In the genomic region with DNA sequence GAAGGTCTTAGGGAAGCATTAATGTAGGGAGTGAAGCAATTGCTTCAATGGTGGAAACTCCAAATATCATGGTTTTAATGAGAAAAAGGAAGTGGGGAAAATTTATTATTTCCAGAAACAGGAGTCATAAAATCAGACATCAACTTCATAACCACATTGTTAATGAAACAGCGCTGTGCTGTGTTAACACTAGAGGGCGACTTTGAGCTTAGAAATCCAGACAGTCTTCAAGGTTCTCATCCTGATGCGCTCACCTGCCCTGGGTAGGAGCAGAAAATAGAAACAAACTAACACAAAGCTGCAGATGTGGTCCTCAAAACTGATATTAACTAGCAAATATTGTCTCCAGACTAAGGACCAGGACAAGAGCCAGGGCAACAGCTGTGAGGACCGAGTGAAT, we compare ENCODE assay signal across 10 mouse cellular contexts. TPM values are rescaled to one million over a fixed set of nuclear protein-coding genes. Genes with fewer than 3 reads are reported as not detected.
A peak's percentile ranks its signal among the peaks of the same experiment; 100 is the strongest.
DNase-seq lines count a peak whose midpoint lies in the region; ATAC-seq and TF ChIP-seq lines count a peak whose summit lies in the region.
"Had no signal": no experiment of that assay in that cellular context is flagged by ENCODE, and none has a peak within 500 bp of the region (broad histone marks: within the 10 kb centered on the region; RNA-seq: fewer than 3 reads in every experiment).

No protein-coding gene starts in this region.

- no peak overlapping the region for H3K27ac ChIP-seq in bone marrow, adult 2 months (ENCODE audit: control insufficient read depth, insufficient read depth, low read depth, low read length, poor library complexity)

- peaks cover 4% of the 10 kb centered on the region; the same call in 1 of the 2 replicates for H3K4me1 ChIP-seq in bone marrow, adult 2 months (ENCODE audit: control insufficient read depth, insufficient read depth, low read length)

- no peak for ATAC-seq in cerebellum, adult (ENCODE audit: insufficient number of reproducible peaks, low FRiP score, low TSS enrichment)
- peak; percentile 63 to 77; a peak in 3 of 4 replicates for ATAC-seq in hematopoietic stem cell, adult 5-6 weeks (replicated peaks in 1 of 2; ENCODE audit: insufficient read depth in 1 of 2, low FRiP score in 2 of 2, low TSS enrichment in 1 of 2, low read depth in 1 of 2, poor library complexity in 2 of 2, severe bottlenecking in 2 of 2)

- peak; percentile 10 for DNase-seq in cerebellum, adult 11 months
- peak; percentile 65 to 67 for DNase-seq in left cerebral cortex, postnatal 14 days (ENCODE audit: low spot score in 2 of 2)
- DNase-seq in left cerebral cortex, adult 8-10 months (ENCODE audit: low spot score in 2 of 2) = no peak
- peak; percentile 81 for DNase-seq in lung, postnatal 36 days
- no peak for DNase-seq in frontal cortex, postnatal 25 days (ENCODE audit: low spot score in 2 of 2)

- H3K4me3 ChIP-seq in bone marrow, adult 2 months (replicated peaks; ENCODE audit: control insufficient read depth, low read depth, low read length) = no peak overlapping the region

- 12% methylated on average over 4 of the region's 4 CpGs for WGBS in bone marrow, adult 2 months

- TF ChIP-seq POLR2A in bone marrow, adult 2 months (IDR thresholded peaks at IDR 0.05; ENCODE audit: borderline replicate concordance, control insufficient read depth, low read depth, low read length) = no peak

- intact Hi-C loops in left cerebral cortex, postnatal 14 days (cut with DNase I) = loop anchor here (2.0 to 5.0 kb wide), 3 partner anchors 63 to 162 kb away; no protein-coding TSS in a partner anchor

- peak; percentile 48 for TF ChIP-seq CTCF in bone marrow, adult 2 months (IDR thresholded peaks at IDR 0.05; ENCODE audit: control insufficient read depth, insufficient read depth, low read length)

RNA-seq across cellular contexts. Expression of gene H2-Ab1, which starts 7.6 kb away (rescaled TPM):
- total RNA-seq in left cerebral cortex, postnatal 14 days (2021) = 1 to 10 TPM; 1.1 to 2.1 TPM
- total RNA-seq in left cerebral cortex, adult 8-10 months (2022) = 10 to 100 TPM in 2 of 4 experiments, 1 to 10 TPM in 2; 2.4 to 30.3 (median 11.7) TPM
- polyA plus RNA-seq in bone marrow, adult 2 months (2011; ENCODE audit: insufficient read depth, insufficient read length, low replicate concordance, missing spikeins) = 73.7 and 175 TPM in 2 replicates
- total RNA-seq in hematopoietic stem cell, adult 5-6 weeks (2017) = 155 and 159 TPM in 2 replicates

RNA-seq across cellular contexts. Expression of gene H2-Ob, which starts 11.2 kb away (rescaled TPM):
- total RNA-seq in left cerebral cortex, postnatal 14 days (2021) = under 1 TPM in 1 of 2 experiments, not detected in 1; 0.15 TPM
- 1 to 10 TPM in 2 of 4 experiments, under 1 TPM in 2; 0.54 to 1.3 (median 0.90) TPM for total RNA-seq in left cerebral cortex, adult 8-10 months (2022)
- polyA plus RNA-seq in bone marrow, adult 2 months (2011; ENCODE audit: insufficient read depth, insufficient read length, low replicate concordance, missing spikeins) = 30.9 and 72.2 TPM in 2 replicates
- 60.2 and 91.1 TPM in 2 replicates for total RNA-seq in hematopoietic stem cell, adult 5-6 weeks (2017)
- total RNA-seq: ES-E14 had no signal
- polyA plus RNA-seq: heart, embryonic 14.5 days had no signal

RNA-seq across cellular contexts. Expression of gene H2-Aa, which starts 37.7 kb away (rescaled TPM):
- 1 to 10 TPM; 1.6 to 1.7 TPM for total RNA-seq in left cerebral cortex, postnatal 14 days (2021)
- total RNA-seq in left cerebral cortex, adult 8-10 months (2022) = 10 to 100 TPM in 2 of 4 experiments, 1 to 10 TPM in 2; 3.4 to 37.3 (median 13.3) TPM
- polyA plus RNA-seq in bone marrow, adult 2 months (2011; ENCODE audit: insufficient read depth, insufficient read length, low replicate concordance, missing spikeins) = 65.0 and 143 TPM in 2 replicates
- total RNA-seq in hematopoietic stem cell, adult 5-6 weeks (2017) = 66.5 and 77.4 TPM in 2 replicates

RNA-seq across cellular contexts. Expression of gene Tap2, which starts 46.6 kb away (rescaled TPM):
- total RNA-seq in left cerebral cortex, postnatal 14 days (2021) = 1 to 10 TPM; 3.1 to 5.0 TPM
- 10 to 100 TPM; 10.2 to 18.0 (median 16.3) TPM for total RNA-seq in left cerebral cortex, adult 8-10 months (2022)
- 50.7 and 54.8 TPM in 2 replicates for polyA plus RNA-seq in bone marrow, adult 2 months (2011; ENCODE audit: insufficient read depth, insufficient read length, low replicate concordance, missing spikeins)
- 113 and 116 TPM in 2 replicates for total RNA-seq in hematopoietic stem cell, adult 5-6 weeks (2017)

RNA-seq across cellular contexts. Expression of gene Psmb8, which starts 52.4 kb away (rescaled TPM):
- total RNA-seq in left cerebral cortex, postnatal 14 days (2021) = 1 to 10 TPM; 2.6 to 2.7 TPM
- 10 to 100 TPM in 1 of 4 experiments, 1 to 10 TPM in 3; 4.0 to 12.1 (median 7.1) TPM for total RNA-seq in left cerebral cortex, adult 8-10 months (2022)
- polyA plus RNA-seq in bone marrow, adult 2 months (2011; ENCODE audit: insufficient read depth, insufficient read length, low replicate concordance, missing spikeins) = 35.3 and 68.8 TPM in 2 replicates
- 392 and 482 TPM in 2 replicates for total RNA-seq in hematopoietic stem cell, adult 5-6 weeks (2017)

Comparison
In these comparisons a context has a peak if more than half of its experiments do, and no peak if none do; other contexts are left out.
1. DNase-seq: peak in cerebellum, adult 11 months (single experiment), left cerebral cortex, postnatal 14 days (2 of 2) and lung, postnatal 36 days (single experiment); none in left cerebral cortex, adult 8-10 months (0 of 2) and frontal cortex, postnatal 25 days (0 of 2).
2. RNA of gene H2-Ob, which starts 11.2 kb away (total RNA-seq): 60.2 to 91.1 TPM in hematopoietic stem cell, adult 5-6 weeks; 0.54 to 1.3 TPM in left cerebral cortex, adult 8-10 months and 0.15 TPM in left cerebral cortex, postnatal 14 days; every median in the first group is over 10 times any median in the second.